Mouse (Mus musculus) heart, embryonic 15.5 days (tissue): ENCODE data around the gene Tmem161b. TPM values are rescaled to one million over a fixed set of nuclear protein-coding genes. Genes with fewer than 3 reads are reported as not detected.

Experiments
- ATAC-seq: fragments of 200-750 bp; cut with Nextera tagmentation; replicated peaks from 2 replicates; pipeline ENCODE4 v1.8.0; 2017; ENCODE audit warnings: low read depth, moderate TSS enrichment; ENCODE audit not compliant: insufficient number of reproducible peaks, insufficient read depth, low FRiP score
- H3K27ac ChIP-seq: fragments of 300-500 bp; sonication (generic); 2 replicates; pipeline ENCODE4 v1.5.1; 2015; ENCODE audit warnings: mild to moderate bottlenecking, inconsistent platforms
- H3K27me3 ChIP-seq: fragments of 300-500 bp; sonication (generic); 2 replicates; pipeline ENCODE4 v1.6.1; 2015; ENCODE audit warnings: inconsistent platforms
- H3K36me3 ChIP-seq: fragments of 300-500 bp; sonication (generic); 2 replicates; pipeline ENCODE4 v1.6.1; 2015; ENCODE audit warnings: mild to moderate bottlenecking, inconsistent platforms
- H3K4me1 ChIP-seq: fragments of 300-500 bp; sonication (generic); replicated peaks from 2 replicates; pipeline ENCODE4 v1.6.1; 2015; ENCODE audit warnings: inconsistent platforms
- H3K4me2 ChIP-seq: fragments of 300-500 bp; sonication (generic); 2 replicates; pipeline ENCODE4 v1.6.1; 2015; ENCODE audit warnings: inconsistent platforms, mild to moderate bottlenecking, moderate library complexity
- H3K4me3 ChIP-seq: fragments of 300-500 bp; sonication (generic); 2 replicates; pipeline ENCODE4 v1.5.1; 2015; ENCODE audit warnings: mild to moderate bottlenecking, inconsistent platforms
- H3K9ac ChIP-seq: fragments of 300-500 bp; sonication (generic); 2 replicates; pipeline ENCODE4 v1.6.1; 2015; ENCODE audit warnings: mild to moderate bottlenecking, inconsistent platforms
- H3K9me3 ChIP-seq: fragments of 300-500 bp; sonication (generic); replicated peaks from 2 replicates; pipeline ENCODE4 v1.6.1; 2016; ENCODE audit warnings: inconsistent platforms
- WGBS: fragments of 180-500 bp; shearing (Covaris S2); methylation state at CpG from one replicate; pipeline ENCODE4 v1.1.7; 2015; ENCODE audit warnings: mixed read lengths; 5-methylcytosine and 5-hydroxymethylcytosine counted together
- polyA plus RNA-seq: library from polyadenylated mRNA; unstranded; fragments of >200 nt; fragmentation: Nextera tagmentation; extraction: Ambion mirVana; gene quantifications from 2 replicates; pipeline ENCODE4 v1.2.1, GENCODE M21; 2015

Gene Tmem161b
- polyA plus RNA-seq, 1 experiment from 2014 or later: 10.5 TPM

GRCm38 (mm10) chr13:84276246-84276645 is 54.1 kb downstream of the Tmem161b start:
- no peak overlapping the region for H3K4me2 ChIP-seq
- no peaks in the 10 kb centered on the region for H3K9me3 ChIP-seq
- H3K9ac ChIP-seq: no peak overlapping the region
- ATAC-seq: no peak
- H3K27ac ChIP-seq: no peak overlapping the region
- 92% methylated on average over 5 of the region's 5 CpGs for WGBS
- peaks cover 8% of the 10 kb centered on the region for H3K36me3 ChIP-seq
- H3K27me3 ChIP-seq: no peaks in the 10 kb centered on the region
- no peaks in the 10 kb centered on the region for H3K4me1 ChIP-seq
- H3K4me3 ChIP-seq: no peak overlapping the region

- Histone ChIP-seq H3K4me2 (no peak overlapping the region), H3K27me3 (no peaks in the 10 kb centered on the region), H3K27ac (no peak overlapping the region), H3K4me3 (no peak overlapping the region), H3K9ac (no peak overlapping the region), H3K36me3 (peaks cover 14% of the 10 kb centered on the region), H3K4me1 (no peaks in the 10 kb centered on the region), H3K9me3 (no peaks in the 10 kb centered on the region)
- ATAC-seq: no peak
- 86% methylated on average over 4 of the region's 4 CpGs for WGBS
Measured at GRCm38 (mm10) chr13:84280352-84280751, 58.3 kb downstream of the Tmem161b start.

- H3K9ac ChIP-seq: no peak overlapping the region
- no peaks in the 10 kb centered on the region for H3K9me3 ChIP-seq
- H3K27me3 ChIP-seq: no peaks in the 10 kb centered on the region
- H3K27ac ChIP-seq: no peak overlapping the region
- ATAC-seq: no peak
- H3K36me3 ChIP-seq: peaks cover 13% of the 10 kb centered on the region
- H3K4me2 ChIP-seq: no peak overlapping the region
- H3K4me1 ChIP-seq: no peaks in the 10 kb centered on the region
- H3K4me3 ChIP-seq: no peak overlapping the region
Measured at GRCm38 (mm10) chr13:84282966-84283365, 60.9 kb downstream of the Tmem161b start.

- ATAC-seq: no peak
- H3K4me3 ChIP-seq: no peak overlapping the region
- no peaks in the 10 kb centered on the region for H3K4me1 ChIP-seq
- no peaks in the 10 kb centered on the region for H3K9me3 ChIP-seq
- H3K36me3 ChIP-seq: peaks cover 21% of the 10 kb centered on the region
- H3K4me2 ChIP-seq: no peak overlapping the region
- H3K9ac ChIP-seq: no peak overlapping the region
- no peaks in the 10 kb centered on the region for H3K27me3 ChIP-seq
- H3K27ac ChIP-seq: no peak overlapping the region
- WGBS: 61% methylated on average over 7 of the region's 7 CpGs
Measured at GRCm38 (mm10) chr13:84284764-84285558, 62.9 kb downstream of the Tmem161b start.

- Histone ChIP-seq H3K36me3 (peaks cover 21% of the 10 kb centered on the region), H3K27ac (no peak overlapping the region), H3K27me3 (no peaks in the 10 kb centered on the region), H3K4me1 (no peaks in the 10 kb centered on the region), H3K4me3 (no peak overlapping the region), H3K9ac (no peak overlapping the region), H3K9me3 (no peaks in the 10 kb centered on the region), H3K4me2 (no peak overlapping the region)
- no peak for ATAC-seq
- 95% methylated on average over 3 of the region's 3 CpGs for WGBS
Measured at GRCm38 (mm10) chr13:84285559-84285945, 63.5 kb downstream of the Tmem161b start.

GRCm38 (mm10) chr13:84299445-84300053 is 77.5 kb downstream of the Tmem161b start:
- H3K9ac ChIP-seq: no peak overlapping the region
- no peaks in the 10 kb centered on the region for H3K9me3 ChIP-seq
- no peak for ATAC-seq
- H3K4me2 ChIP-seq: no peak overlapping the region
- no peaks in the 10 kb centered on the region for H3K4me1 ChIP-seq
- no peak overlapping the region for H3K27ac ChIP-seq
- no peaks in the 10 kb centered on the region for H3K27me3 ChIP-seq
- H3K4me3 ChIP-seq: no peak overlapping the region
- WGBS: 81% methylated on average over 2 of the region's 2 CpGs
- peaks cover 18% of the 10 kb centered on the region for H3K36me3 ChIP-seq

- no peak overlapping the region for H3K4me2 ChIP-seq
- no peaks in the 10 kb centered on the region for H3K9me3 ChIP-seq
- peaks cover 58% of the 10 kb centered on the region for H3K27me3 ChIP-seq
- H3K36me3 ChIP-seq: no peaks in the 10 kb centered on the region
- peaks cover 17% of the 10 kb centered on the region for H3K4me1 ChIP-seq
- H3K27ac ChIP-seq: no peak overlapping the region
- ATAC-seq: no peak
- 18% methylated on average over 5 of the region's 5 CpGs for WGBS
- no peak overlapping the region for H3K4me3 ChIP-seq
- no peak overlapping the region for H3K9ac ChIP-seq
Measured at GRCm38 (mm10) chr13:84343272-84343671, 121.2 kb downstream of the Tmem161b start.

- Histone ChIP-seq H3K27me3 (peaks cover 58% of the 10 kb centered on the region), H3K36me3 (no peaks in the 10 kb centered on the region), H3K4me3 (no peak overlapping the region), H3K4me2 (no peak overlapping the region), H3K27ac (no peak overlapping the region), H3K4me1 (peaks cover 17% of the 10 kb centered on the region), H3K9ac (no peak overlapping the region), H3K9me3 (no peaks in the 10 kb centered on the region)
- WGBS: 5% methylated on average over 13 of the region's 13 CpGs
- ATAC-seq: no peak
Measured at GRCm38 (mm10) chr13:84343691-84344495, 121.8 kb downstream of the Tmem161b start.

- H3K9me3 ChIP-seq: no peaks in the 10 kb centered on the region
- no peak overlapping the region for H3K4me2 ChIP-seq
- no peak overlapping the region for H3K27ac ChIP-seq
- H3K27me3 ChIP-seq: peaks cover 58% of the 10 kb centered on the region
- no peak overlapping the region for H3K4me3 ChIP-seq
- ATAC-seq: no peak
- H3K4me1 ChIP-seq: peaks cover 17% of the 10 kb centered on the region
- no peak overlapping the region for H3K9ac ChIP-seq
- H3K36me3 ChIP-seq: no peaks in the 10 kb centered on the region
- 11% methylated on average over 7 of the region's 7 CpGs for WGBS
Measured at GRCm38 (mm10) chr13:84344711-84345110, 122.6 kb downstream of the Tmem161b start.

- no peak overlapping the region for H3K27ac ChIP-seq
- ATAC-seq: no peak
- WGBS: 4% methylated on average over 8 of the region's 8 CpGs
- H3K4me1 ChIP-seq: peaks cover 17% of the 10 kb centered on the region
- no peaks in the 10 kb centered on the region for H3K9me3 ChIP-seq
- H3K36me3 ChIP-seq: no peaks in the 10 kb centered on the region
- H3K4me2 ChIP-seq: no peak overlapping the region
- H3K4me3 ChIP-seq: no peak overlapping the region
- peaks cover 58% of the 10 kb centered on the region for H3K27me3 ChIP-seq
- H3K9ac ChIP-seq: no peak overlapping the region
Measured at GRCm38 (mm10) chr13:84345114-84345513, 123.0 kb downstream of the Tmem161b start.
